Mouse (Mus musculus): ENCODE measurements around the gene Paf1. TPM values are rescaled to one million over a fixed set of nuclear protein-coding genes. Genes with fewer than 3 reads are reported as not detected.
A peak's percentile ranks its signal among the peaks of the same experiment; 100 is the strongest.
"Not testable (repeated sequence)": the region's sequence is repeated elsewhere in the genome, so short reads cannot be mapped to it uniquely, and the experiment has no call there.

Gene Paf1
- total RNA-seq, 2 experiments from 2014 or later, result 38.8 to 48.0 TPM

- peak; percentile 85 to 90 for DNase-seq
- intact Hi-C loops (cut with DNase I), result no loop called here
These were observed 10.8 kb upstream of the Paf1 start for GRCm38 (mm10) chr7:28381938-28382337.

GRCm38 (mm10) chr7:28382347-28382951 is 10.3 kb upstream of the Paf1 start:
- no peak for DNase-seq
- intact Hi-C loops (cut with DNase I), result no loop called here

DNA sequence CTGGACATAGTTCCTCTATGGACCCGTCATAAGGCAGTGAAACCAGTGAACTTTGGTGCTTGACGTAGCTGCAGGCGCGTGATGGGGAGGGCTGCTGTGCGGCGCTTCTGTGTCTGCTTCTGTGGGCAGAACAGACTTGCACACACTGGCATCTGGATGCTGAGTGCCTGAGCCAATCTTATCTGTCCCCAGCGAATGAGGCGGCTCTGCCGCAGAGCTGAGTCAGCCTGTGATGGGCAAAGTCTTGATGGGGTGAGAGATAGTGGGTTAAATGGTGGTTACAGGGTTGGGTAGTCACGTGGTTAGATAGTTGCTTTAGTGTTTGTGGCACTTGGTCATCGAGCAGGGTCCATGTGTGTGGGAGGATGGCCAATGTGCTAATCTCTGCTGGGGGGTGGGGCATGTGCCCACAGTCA is 9.8 kb upstream of the Paf1 start:
- intact Hi-C loops (cut with DNase I), result no loop called here
- peak; percentile 54 to 55 for DNase-seq

DNA sequence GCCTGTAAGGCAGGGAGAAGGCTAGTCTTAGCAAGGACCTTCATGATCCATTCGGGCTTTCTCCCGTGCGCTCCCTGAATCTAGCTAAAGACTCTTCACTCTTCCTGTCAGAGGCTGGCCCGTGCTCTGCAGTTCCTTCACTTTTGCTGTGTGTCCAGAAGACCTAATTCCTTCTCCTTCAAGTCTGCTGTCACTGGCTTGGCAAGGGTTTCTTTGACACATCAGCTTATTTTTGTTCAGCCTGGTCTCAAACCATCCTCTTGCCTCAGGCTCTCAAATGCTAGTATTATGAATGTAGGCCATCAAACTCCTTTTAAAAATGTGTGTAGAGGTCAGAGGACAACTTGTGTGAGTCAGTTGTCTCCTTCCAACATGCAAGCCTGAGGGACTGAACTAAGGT is 9.1 kb upstream of the Paf1 start:
- intact Hi-C loops (cut with DNase I), result no loop called here
- DNase-seq, result no peak

DNA sequence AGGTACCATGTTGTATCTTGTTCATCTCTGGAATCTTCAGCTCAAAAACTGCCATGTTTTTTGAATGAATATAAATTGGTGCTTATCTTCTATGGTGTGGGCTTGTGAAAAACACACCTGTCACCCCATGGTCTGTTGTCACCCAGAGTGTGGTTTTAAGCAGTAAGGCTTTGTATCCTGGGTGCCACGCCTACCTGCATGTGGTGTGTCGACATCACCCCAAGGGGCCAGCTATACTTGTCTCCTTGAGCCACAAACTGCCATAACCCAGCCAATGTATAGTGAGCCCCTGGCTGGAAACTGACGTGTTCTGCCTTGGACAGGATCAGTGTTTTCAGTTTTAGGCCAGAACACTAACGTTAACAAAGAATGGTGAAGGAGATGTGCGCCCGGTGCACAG is 8.6 kb upstream of the Paf1 start:
- DNase-seq, result no peak
- intact Hi-C loops (cut with DNase I), result no loop called here

DNA sequence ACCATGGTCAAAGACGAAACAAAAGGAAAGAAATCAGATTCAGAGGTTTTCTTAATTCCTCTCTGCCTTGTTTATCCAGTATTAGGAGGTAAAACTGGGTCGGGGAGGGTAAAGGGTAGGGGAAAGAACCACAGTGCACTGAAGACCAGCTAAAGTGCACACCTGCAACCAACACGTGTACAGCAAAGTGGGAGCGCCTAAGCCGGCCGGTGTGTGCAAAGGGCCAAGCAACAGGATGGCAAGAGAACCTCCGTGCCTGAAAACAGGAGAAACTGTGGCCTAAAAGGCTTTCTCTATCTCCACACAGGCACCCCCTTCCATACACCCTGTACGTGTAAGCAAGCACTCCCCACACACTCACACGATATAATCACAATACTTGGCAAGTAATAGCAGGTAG is 7.6 kb upstream of the Paf1 start:
- intact Hi-C loops (cut with DNase I), result no loop called here
- DNase-seq, result no peak

- intact Hi-C loops (cut with DNase I), result loop anchor here (1.0 kb wide), 1 partner anchor 13 kb away; no protein-coding TSS in a partner anchor
- peak in 1 of 2 experiments; percentile 44 for DNase-seq
These were observed 6.7 kb upstream of the Paf1 start for GRCm38 (mm10) chr7:28386007-28386406.

DNA sequence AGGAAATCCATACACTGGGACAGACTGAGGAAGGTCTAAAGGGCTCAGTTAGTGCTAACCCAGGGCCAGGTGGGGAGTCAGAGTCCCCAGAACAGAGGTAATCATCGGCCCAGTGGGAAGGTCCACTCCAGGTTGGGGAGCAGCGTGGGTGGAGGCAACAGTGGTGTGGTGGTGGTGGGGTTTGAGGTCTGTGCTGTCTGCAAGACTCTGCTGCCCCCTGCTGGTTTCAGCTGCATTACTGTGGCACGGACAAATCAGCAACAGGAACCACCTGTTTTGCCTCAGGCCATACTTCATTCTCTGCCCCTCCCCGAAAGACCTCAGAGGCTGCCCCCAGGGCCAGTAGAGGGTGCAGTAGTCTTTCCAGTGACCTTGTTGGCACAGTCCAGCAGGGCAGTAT is 6.3 kb upstream of the Paf1 start:
- DNase-seq, result peak; percentile 89 to 91
- intact Hi-C loops (cut with DNase I), result loop anchor here (1.0 kb wide), 1 partner anchor 13 kb away; no protein-coding TSS in a partner anchor

GRCm38 (mm10) chr7:28386877-28387276 is 5.9 kb upstream of the Paf1 start:
- intact Hi-C loops (cut with DNase I), result loop anchor here (1.0 kb wide), 1 partner anchor 14 kb away; no protein-coding TSS in a partner anchor
- DNase-seq, result not testable (repeated sequence)

DNA sequence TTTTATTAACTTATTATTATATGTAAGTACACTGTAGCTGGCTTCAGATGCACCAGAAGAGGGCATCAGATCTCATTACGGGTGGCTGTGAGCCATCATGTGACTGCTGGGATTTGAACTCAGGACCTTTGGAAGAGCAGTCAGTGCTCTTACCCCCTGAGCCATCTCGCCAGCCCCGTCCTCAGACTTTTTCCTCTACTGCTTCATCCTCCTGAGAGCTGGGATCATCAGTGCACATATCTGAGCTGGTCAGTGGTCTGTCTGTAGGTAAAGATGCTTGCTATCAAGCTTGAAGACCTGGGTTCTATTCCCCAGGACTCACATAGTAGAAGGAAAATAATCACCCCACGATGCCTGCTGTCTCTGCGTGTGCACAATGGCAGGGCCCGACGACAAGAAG is 5.4 kb upstream of the Paf1 start:
- DNase-seq; intact Hi-C loops (cut with DNase I): not testable (repeated sequence)

DNA sequence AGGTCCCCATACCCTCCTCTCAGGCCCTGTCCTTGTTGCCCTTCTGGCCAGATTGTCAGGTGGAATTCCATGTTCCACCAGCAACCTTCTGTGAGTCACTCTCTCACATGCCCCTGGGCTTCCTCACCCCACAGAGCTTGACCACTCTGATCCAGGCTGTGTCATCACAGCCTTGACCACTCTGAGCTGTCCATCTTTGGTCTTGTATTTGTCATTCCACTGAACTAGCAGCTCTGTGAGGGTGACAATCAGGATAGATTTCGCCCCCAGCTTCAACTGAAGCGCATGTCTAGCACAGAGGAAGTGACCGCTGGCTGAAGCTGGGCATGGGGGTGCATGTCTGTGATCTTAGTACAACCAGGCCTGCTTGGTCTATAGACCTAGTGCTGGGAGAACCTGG is 2.4 kb upstream of the Paf1 start:
- no peak for DNase-seq
- intact Hi-C loops (cut with DNase I), result no loop called here

- intact Hi-C loops (cut with DNase I), result loop anchor here (2.0 kb wide), 1 partner anchor 41 kb away; no protein-coding TSS in a partner anchor
These were observed 661 bp downstream of the Paf1 start for GRCm38 (mm10) chr7:28393272-28393951.

DNA sequence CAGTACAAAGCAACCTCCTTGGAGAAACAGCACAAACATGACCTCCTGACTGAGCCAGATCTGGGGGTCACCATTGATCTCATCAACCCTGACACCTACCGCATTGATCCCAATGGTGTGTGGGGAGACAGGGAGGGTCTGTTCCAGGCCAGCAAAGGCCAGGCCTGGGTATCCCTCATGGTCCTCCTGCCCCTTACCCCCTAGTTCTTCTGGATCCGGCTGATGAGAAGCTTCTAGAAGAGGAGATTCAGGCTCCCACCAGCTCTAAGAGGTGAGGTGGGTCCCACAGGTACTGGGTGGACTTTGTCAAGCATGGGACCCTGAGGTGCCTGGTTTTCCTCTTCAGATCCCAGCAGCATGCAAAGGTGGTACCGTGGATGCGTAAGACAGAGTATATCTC is 2.7 kb downstream of the Paf1 start:
- intact Hi-C loops (cut with DNase I), result no loop called here
- no peak for DNase-seq

More at GRCm38 (mm10) chr7:28393272-28393951, 661 bp downstream of the Paf1 start:
- DNase-seq, result no peak

- no peak for DNase-seq
- intact Hi-C loops (cut with DNase I), result no loop called here
These were observed 5.2 kb downstream of the Paf1 start for GRCm38 (mm10) chr7:28398000-28398399.

GRCm38 (mm10) chr7:28398696-28399340 is 6.1 kb downstream of the Paf1 start:
- no peak for DNase-seq
- intact Hi-C loops (cut with DNase I), result no loop called here

DNA sequence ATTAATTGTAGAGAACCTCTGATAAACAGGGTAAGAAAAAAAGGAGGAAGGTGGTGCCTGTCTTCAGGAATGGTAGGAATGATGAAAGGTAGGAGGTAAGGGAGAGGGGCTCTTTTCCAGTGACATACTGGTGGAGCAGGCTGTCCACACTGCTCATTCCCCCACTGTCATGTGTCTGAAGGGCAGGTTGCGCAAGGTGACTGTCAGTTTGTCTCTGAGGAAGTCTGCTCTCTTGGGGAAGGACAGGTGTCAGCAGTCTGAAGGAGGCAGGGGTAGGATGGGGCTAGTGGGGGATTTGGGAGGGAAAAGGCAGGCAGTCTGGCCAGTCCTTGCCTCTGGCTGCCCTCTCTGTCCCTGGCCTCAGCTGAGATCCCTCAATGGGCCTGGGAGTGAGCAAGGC is 8.3 kb downstream of the Paf1 start:
- no peak for DNase-seq
- intact Hi-C loops (cut with DNase I), result no loop called here

DNA sequence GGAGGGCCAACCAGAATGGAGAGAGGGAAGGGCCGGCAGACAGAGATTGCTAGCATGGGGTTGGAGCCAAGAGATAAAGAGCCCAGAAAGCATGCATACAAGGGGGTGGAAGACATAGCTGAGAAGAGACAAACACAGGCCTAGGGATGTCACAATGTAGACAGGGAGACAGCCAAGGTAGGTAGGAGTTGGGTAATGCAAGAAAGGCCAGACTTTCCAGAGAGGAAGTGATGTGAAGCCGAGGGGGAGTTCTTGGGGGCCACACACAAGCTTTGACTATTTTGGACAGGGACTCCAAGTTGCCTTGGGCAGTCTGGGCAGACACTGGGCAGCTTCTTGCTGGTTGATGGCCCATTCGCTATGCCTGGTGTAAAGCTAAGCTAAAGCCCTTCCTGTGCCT is 9.2 kb downstream of the Paf1 start:
- intact Hi-C loops (cut with DNase I), result no loop called here
- no peak for DNase-seq

- intact Hi-C loops (cut with DNase I), result no loop called here
- peak; percentile 65 for DNase-seq
These were observed 18.2 kb downstream of the Paf1 start for GRCm38 (mm10) chr7:28410841-28411475.

DNA sequence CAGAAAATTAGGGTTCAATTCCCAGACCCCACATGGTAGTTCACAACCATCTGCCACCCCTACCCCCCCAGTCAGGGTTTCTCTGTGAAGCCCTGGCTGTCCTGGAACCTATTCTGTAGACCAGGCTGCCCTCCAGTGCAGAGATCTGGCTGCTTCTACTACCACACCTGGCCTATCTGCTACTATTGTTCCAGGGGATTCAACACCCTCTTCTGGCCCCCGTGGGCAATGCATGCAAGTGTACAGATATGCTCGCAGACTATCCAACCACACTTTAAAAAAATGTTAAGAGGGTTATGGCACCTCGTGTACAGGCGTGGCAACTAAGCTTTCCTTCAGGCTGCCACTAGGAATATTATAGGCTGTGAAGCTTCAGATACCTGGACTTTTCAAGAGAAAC is 20.1 kb downstream of the Paf1 start:
- no peak for DNase-seq
- intact Hi-C loops (cut with DNase I), result no loop called here

- DNase-seq, result no peak
- intact Hi-C loops (cut with DNase I), result no loop called here
These were observed 24.6 kb downstream of the Paf1 start for GRCm38 (mm10) chr7:28417368-28417767.

GRCm38 (mm10) chr7:28418096-28418670 is 25.4 kb downstream of the Paf1 start:
- peak; percentile 61 to 65 for DNase-seq
- intact Hi-C loops (cut with DNase I), result no loop called here

Measured in heart, postnatal 36 days (tissue).